Mouse (Mus musculus): Measurements from ENCODE around the gene Sfr1. TPM values are rescaled to one million over a fixed set of nuclear protein-coding genes. Genes with fewer than 3 reads are reported as not detected.

Gene Sfr1
- 173 and 175 TPM in 2 replicates for polyA plus RNA-seq (2015; fragmentation: Nextera tagmentation; extraction: Ambion mirVana)

- peaks cover 33% of the 10 kb centered on the region for H3K36me3 ChIP-seq
- H3K27me3 ChIP-seq = no peaks in the 10 kb centered on the region
- under 1% methylated on average over 66 of the region's 72 CpGs for WGBS
- H3K9ac ChIP-seq = peak within 1 kb of the TSS; percentile 72
- peak within 1 kb of the TSS; percentile 83 for H3K4me2 ChIP-seq
- ATAC-seq (replicated peaks; ENCODE audit: insufficient number of reproducible peaks, insufficient read depth, low FRiP score, low read depth) = peak; percentile 95
- H3K4me1 ChIP-seq (replicated peaks) = peaks cover 27% of the 10 kb centered on the region
- H3K27ac ChIP-seq = peak within 1 kb of the TSS; percentile 99
- no peaks in the 10 kb centered on the region for H3K9me3 ChIP-seq (replicated peaks)
- peak within 1 kb of the TSS; percentile 72 for H3K4me3 ChIP-seq
Measured at GRCm38 (mm10) chr19:47731071-47731881, at the start of gene Sfr1. Gene Sfr1, plus strand, starts transcription at chr19:47731682.

- 62% methylated on average over 7 of the region's 7 CpGs for whole genome bisulfite sequencing
- Histone ChIP-seq H3K36me3 (no peaks in the 10 kb centered on the region), H3K9ac (no peak overlapping the region), H3K4me3 (no peak overlapping the region), H3K9me3 (replicated peaks) (no peaks in the 10 kb centered on the region), H3K4me1 (replicated peaks) (no peaks in the 10 kb centered on the region), H3K4me2 (no peak overlapping the region), H3K27ac (no peak overlapping the region), H3K27me3 (peaks cover 3% of the 10 kb centered on the region; the same call in 1 of the 2 replicates)
- no peak for ATAC-seq (replicated peaks; ENCODE audit: insufficient number of reproducible peaks, insufficient read depth, low FRiP score, low read depth)
Measured at GRCm38 (mm10) chr19:47689592-47689991, 41.9 kb upstream of the Sfr1 start.

- no peak for ATAC-seq (replicated peaks; ENCODE audit: insufficient number of reproducible peaks, insufficient read depth, low FRiP score, low read depth)
Measured at GRCm38 (mm10) chr19:47691994-47692393, 39.5 kb upstream of the Sfr1 start, which contains the start of gene Col17a1. Gene Col17a1, minus strand, starts transcription at chr19:47692094.

GRCm38 (mm10) chr19:47695725-47696124 is 35.8 kb upstream of the Sfr1 start:
- H3K9ac ChIP-seq = no peak overlapping the region
- H3K4me1 ChIP-seq (replicated peaks) = no peaks in the 10 kb centered on the region
- peaks cover 3% of the 10 kb centered on the region; the same call in 1 of the 2 replicates for H3K27me3 ChIP-seq
- H3K27ac ChIP-seq = no peak overlapping the region
- H3K4me2 ChIP-seq = no peak overlapping the region
- no peaks in the 10 kb centered on the region for H3K36me3 ChIP-seq
- ATAC-seq (replicated peaks; ENCODE audit: insufficient number of reproducible peaks, insufficient read depth, low FRiP score, low read depth) = no peak
- no peaks in the 10 kb centered on the region for H3K9me3 ChIP-seq (replicated peaks)
- 74% methylated on average over 6 of the region's 6 CpGs for WGBS
- no peak overlapping the region for H3K4me3 ChIP-seq

More at GRCm38 (mm10) chr19:47691994-47692393, 39.5 kb upstream of the Sfr1 start, which contains the start of gene Col17a1:
- Histone ChIP-seq H3K27ac (no peak within 1 kb of the TSS), H3K27me3 (peaks cover 3% of the 10 kb centered on the region; the same call in 1 of the 2 replicates), H3K4me3 (no peak within 1 kb of the TSS), H3K9me3 (replicated peaks) (no peaks in the 10 kb centered on the region), H3K4me2 (no peak within 1 kb of the TSS), H3K4me1 (replicated peaks) (no peaks in the 10 kb centered on the region), H3K9ac (no peak within 1 kb of the TSS), H3K36me3 (no peaks in the 10 kb centered on the region)
- WGBS = 66% methylated on average over 6 of the region's 6 CpGs

GRCm38 (mm10) chr19:47696411-47696810 is 35.1 kb upstream of the Sfr1 start:
- Histone ChIP-seq H3K4me3 (no peak overlapping the region), H3K9me3 (replicated peaks) (no peaks in the 10 kb centered on the region), H3K9ac (no peak overlapping the region), H3K27me3 (peaks cover under 1% of the 10 kb centered on the region; the same call in 1 of the 2 replicates), H3K4me1 (replicated peaks) (no peaks in the 10 kb centered on the region), H3K4me2 (no peak overlapping the region), H3K27ac (no peak overlapping the region), H3K36me3 (no peaks in the 10 kb centered on the region)
- no peak for ATAC-seq (replicated peaks; ENCODE audit: insufficient number of reproducible peaks, insufficient read depth, low FRiP score, low read depth)
- 85% methylated on average over 8 of the region's 8 CpGs for WGBS

- no peaks in the 10 kb centered on the region for H3K36me3 ChIP-seq
- H3K27ac ChIP-seq = no peak overlapping the region
- no peak for ATAC-seq (replicated peaks; ENCODE audit: insufficient number of reproducible peaks, insufficient read depth, low FRiP score, low read depth)
- WGBS = 79% methylated on average over 11 of the region's 11 CpGs
- no peaks in the 10 kb centered on the region for H3K4me1 ChIP-seq (replicated peaks)
- no peaks in the 10 kb centered on the region for H3K9me3 ChIP-seq (replicated peaks)
- H3K9ac ChIP-seq = no peak overlapping the region
- no peaks in the 10 kb centered on the region for H3K27me3 ChIP-seq
- no peak overlapping the region for H3K4me2 ChIP-seq
- no peak overlapping the region for H3K4me3 ChIP-seq
Measured at GRCm38 (mm10) chr19:47697067-47697466, 34.4 kb upstream of the Sfr1 start.

GRCm38 (mm10) chr19:47698266-47698665 is 33.2 kb upstream of the Sfr1 start:
- Histone ChIP-seq H3K36me3 (no peaks in the 10 kb centered on the region), H3K27me3 (no peaks in the 10 kb centered on the region), H3K4me2 (no peak overlapping the region), H3K27ac (no peak overlapping the region), H3K4me1 (replicated peaks) (no peaks in the 10 kb centered on the region), H3K9me3 (replicated peaks) (no peaks in the 10 kb centered on the region), H3K4me3 (no peak overlapping the region), H3K9ac (no peak overlapping the region)
- WGBS = 71% methylated on average over 9 of the region's 9 CpGs
- ATAC-seq (replicated peaks; ENCODE audit: insufficient number of reproducible peaks, insufficient read depth, low FRiP score, low read depth) = no peak

GRCm38 (mm10) chr19:47699743-47700142 is 31.7 kb upstream of the Sfr1 start:
- Histone ChIP-seq H3K36me3 (no peaks in the 10 kb centered on the region), H3K9ac (no peak overlapping the region), H3K9me3 (replicated peaks) (no peaks in the 10 kb centered on the region), H3K4me2 (no peak overlapping the region), H3K4me3 (no peak overlapping the region), H3K4me1 (replicated peaks) (no peaks in the 10 kb centered on the region), H3K27ac (no peak overlapping the region), H3K27me3 (no peaks in the 10 kb centered on the region)
- WGBS = 48% methylated on average over 9 of the region's 9 CpGs
- ATAC-seq (replicated peaks; ENCODE audit: insufficient number of reproducible peaks, insufficient read depth, low FRiP score, low read depth) = no peak

GRCm38 (mm10) chr19:47700509-47700908 is 31.0 kb upstream of the Sfr1 start:
- Histone ChIP-seq H3K9me3 (replicated peaks) (no peaks in the 10 kb centered on the region), H3K9ac (no peak overlapping the region), H3K4me2 (no peak overlapping the region), H3K36me3 (no peaks in the 10 kb centered on the region), H3K4me1 (replicated peaks) (no peaks in the 10 kb centered on the region), H3K27ac (no peak overlapping the region), H3K27me3 (no peaks in the 10 kb centered on the region), H3K4me3 (no peak overlapping the region)
- ATAC-seq (replicated peaks; ENCODE audit: insufficient number of reproducible peaks, insufficient read depth, low FRiP score, low read depth) = no peak
- WGBS = 62% methylated on average over 8 of the region's 8 CpGs

GRCm38 (mm10) chr19:47705080-47705771 is 26.3 kb upstream of the Sfr1 start:
- Histone ChIP-seq H3K27ac (no peak overlapping the region), H3K36me3 (no peaks in the 10 kb centered on the region), H3K9me3 (replicated peaks) (no peaks in the 10 kb centered on the region), H3K9ac (no peak overlapping the region), H3K27me3 (no peaks in the 10 kb centered on the region), H3K4me3 (no peak overlapping the region), H3K4me1 (replicated peaks) (no peaks in the 10 kb centered on the region), H3K4me2 (no peak overlapping the region)
- 68% methylated on average over 13 of the region's 13 CpGs for WGBS
- no peak for ATAC-seq (replicated peaks; ENCODE audit: insufficient number of reproducible peaks, insufficient read depth, low FRiP score, low read depth)

GRCm38 (mm10) chr19:47705772-47706309 is 25.6 kb upstream of the Sfr1 start:
- no peaks in the 10 kb centered on the region for H3K4me1 ChIP-seq (replicated peaks)
- ATAC-seq (replicated peaks; ENCODE audit: insufficient number of reproducible peaks, insufficient read depth, low FRiP score, low read depth) = no peak
- no peaks in the 10 kb centered on the region for H3K9me3 ChIP-seq (replicated peaks)
- no peak overlapping the region for H3K27ac ChIP-seq
- H3K27me3 ChIP-seq = no peaks in the 10 kb centered on the region
- no peaks in the 10 kb centered on the region for H3K36me3 ChIP-seq
- H3K4me2 ChIP-seq = no peak overlapping the region
- WGBS = 83% methylated on average over 8 of the region's 8 CpGs
- no peak overlapping the region for H3K4me3 ChIP-seq
- H3K9ac ChIP-seq = no peak overlapping the region
